Mouse (Mus musculus) embryonic facial prominence, embryonic 14.5 days (tissue): ENCODE data around the gene Eps8l1. TPM values are rescaled to one million over a fixed set of nuclear protein-coding genes. Genes with fewer than 3 reads are reported as not detected.

Experiments used
- ATAC-seq: fragments of 200-750 bp; cut with Nextera tagmentation; 2 replicates; pipeline ENCODE4 v1.8.0; 2017; ENCODE audit warnings: low read depth, moderate number of reproducible peaks, moderate TSS enrichment
- DNase-seq: peaks from one replicate; pipeline ENCODE4 v3.0.0-alpha.2; 2015; ENCODE audit warnings: low spot score
- H3K27ac ChIP-seq: fragments of 300-500 bp; sonication (generic); replicated peaks from 2 replicates; pipeline ENCODE4 v1.5.1; 2014; ENCODE audit warnings: low read depth, mild to moderate bottlenecking, low read length, moderate library complexity
- H3K27me3 ChIP-seq: fragments of 300-500 bp; sonication (generic); replicated peaks from 2 replicates; pipeline ENCODE4 v1.6.1; 2014; ENCODE audit warnings: low read length; ENCODE audit not compliant: control insufficient read depth, insufficient read depth
- H3K36me3 ChIP-seq: fragments of 300-500 bp; sonication (generic); 2 replicates; pipeline ENCODE4 v1.6.1; 2014; ENCODE audit warnings: low read length, mixed read lengths; ENCODE audit not compliant: control insufficient read depth, insufficient read depth
- H3K4me1 ChIP-seq: fragments of 300-500 bp; sonication (generic); 2 replicates; pipeline ENCODE4 v1.6.1; 2014; ENCODE audit warnings: antibody characterized with exemption, low read length; ENCODE audit not compliant: control insufficient read depth, insufficient read depth
- H3K4me2 ChIP-seq: fragments of 300-500 bp; sonication (generic); 2 replicates; pipeline ENCODE4 v1.6.1; 2014; ENCODE audit warnings: low read depth, mild to moderate bottlenecking, low read length, moderate library complexity, mixed read lengths
- H3K4me3 ChIP-seq: fragments of 300-500 bp; sonication (generic); 2 replicates; pipeline ENCODE4 v1.5.1; 2014; ENCODE audit warnings: low read depth, mild to moderate bottlenecking, low read length
- H3K9ac ChIP-seq: fragments of 300-500 bp; sonication (generic); 2 replicates; pipeline ENCODE4 v1.6.1; 2014; ENCODE audit warnings: low read depth, mild to moderate bottlenecking, low read length, moderate library complexity, mixed read lengths
- H3K9me3 ChIP-seq: fragments of 300-500 bp; sonication (generic); 2 replicates; pipeline ENCODE4 v1.6.1; 2016; ENCODE audit warnings: low read length; ENCODE audit not compliant: control insufficient read depth
- WGBS: fragments of 180-500 bp; shearing (Covaris S2); extraction: QIAGEN DNeasy Blood & Tissue Kit; methylation state at CpG from one replicate; pipeline ENCODE4 v1.1.7; 2014; 5-methylcytosine and 5-hydroxymethylcytosine counted together
- polyA plus RNA-seq: library from polyadenylated mRNA; unstranded; fragments of >200 nt; fragmentation: Nextera tagmentation; extraction: Ambion mirVana; gene quantifications from 2 replicates; pipeline ENCODE4 v1.2.1, GENCODE M21; 2014

The Eps8l1 gene
- polyA plus RNA-seq, 1 experiment from 2014 or later, result 4.9 TPM

DNA sequence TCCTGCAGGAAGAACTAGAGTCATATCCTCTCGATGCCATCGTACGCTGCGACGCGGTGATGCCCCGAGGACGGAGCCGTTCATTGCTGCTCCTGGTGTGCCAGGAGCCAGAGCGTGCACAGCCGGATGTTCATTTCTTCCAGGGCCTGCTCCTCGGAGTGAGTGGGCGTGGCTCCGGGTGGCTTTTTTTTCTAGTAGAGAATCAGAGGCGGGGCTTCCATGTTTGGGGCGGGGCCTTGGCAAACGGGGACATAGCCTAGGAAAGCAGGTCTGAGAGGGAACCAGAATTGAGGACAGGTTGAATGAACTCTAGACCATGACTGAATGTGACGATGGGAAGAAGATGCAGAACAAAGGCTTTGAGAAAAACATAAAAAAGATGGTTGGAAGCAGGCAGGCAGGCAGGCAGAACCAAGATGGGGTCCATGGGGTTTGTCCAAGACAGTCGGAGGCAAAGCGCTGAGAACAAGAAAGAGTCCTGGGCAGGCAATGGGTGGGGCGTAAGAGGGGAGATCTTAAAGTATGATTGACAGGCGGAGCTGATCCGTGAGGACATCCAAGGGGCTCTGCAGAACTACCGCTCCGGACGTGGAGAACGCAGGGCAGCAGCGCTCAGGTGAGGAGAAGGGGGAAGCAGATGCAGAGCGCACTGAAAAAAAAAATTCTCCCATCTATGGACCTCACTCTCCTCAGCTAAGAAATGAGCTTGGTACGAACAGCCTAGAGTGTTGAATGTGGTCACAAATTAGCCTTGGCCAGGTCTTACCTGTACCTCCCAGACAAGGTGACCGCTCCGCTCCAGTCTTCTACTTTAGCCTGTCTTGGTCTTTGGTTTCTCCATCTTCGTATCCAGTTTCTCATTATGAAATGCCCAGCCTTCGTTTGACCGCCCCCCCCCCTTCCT lies 10.1 kb downstream of the Eps8l1 start:
- H3K27me3 ChIP-seq, result peaks cover 43% of the 10 kb centered on the region
- ATAC-seq, result peak; percentile 45
- peak overlapping the region; percentile 44 for H3K4me3 ChIP-seq
- H3K9ac ChIP-seq, result peak overlapping the region; percentile 56
- no peaks in the 10 kb centered on the region for H3K36me3 ChIP-seq
- whole genome bisulfite sequencing, result 3% methylated on average over 35 of the region's 35 CpGs
- H3K9me3 ChIP-seq, result no peaks in the 10 kb centered on the region
- H3K27ac ChIP-seq, result no peak overlapping the region
- H3K4me2 ChIP-seq, result peak overlapping the region; percentile 87
- peak; percentile 81 for DNase-seq
- 0 out of 2 replicates have a peak, but pooled peaks cover 8% of the 10 kb centered on the region for H3K4me1 ChIP-seq

DNA sequence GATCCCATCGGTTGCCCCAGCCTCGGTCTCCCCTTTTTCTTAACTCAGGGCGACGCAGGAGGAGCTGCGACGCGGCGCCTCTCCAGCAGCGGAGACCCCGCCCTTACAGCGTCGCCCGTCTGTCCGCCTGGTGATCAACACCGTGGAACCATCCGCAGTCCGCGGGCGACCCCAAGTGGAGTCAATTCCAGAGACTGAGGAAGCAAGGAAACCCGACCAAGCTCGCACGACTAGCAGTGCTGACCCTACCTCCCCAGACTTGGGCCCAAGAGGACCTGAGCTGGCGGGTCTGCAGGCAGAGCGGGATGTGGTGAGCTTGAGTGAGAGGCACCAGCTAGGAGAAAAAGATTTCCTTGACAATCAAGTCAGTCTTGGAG lies 10.7 kb downstream of the Eps8l1 start:
- peak; percentile 91 for DNase-seq
- peak overlapping the region; percentile 87 for H3K4me2 ChIP-seq
- H3K4me1 ChIP-seq, result 0 out of 2 replicates have a peak, but pooled peaks cover 8% of the 10 kb centered on the region
- peak overlapping the region; percentile 56 for H3K9ac ChIP-seq
- H3K27me3 ChIP-seq, result peaks cover 43% of the 10 kb centered on the region
- H3K27ac ChIP-seq, result no peak overlapping the region
- WGBS, result 1% methylated on average over 24 of the region's 24 CpGs
- peak; percentile 92 for ATAC-seq
- H3K4me3 ChIP-seq, result peak overlapping the region; percentile 44
- H3K36me3 ChIP-seq, result no peaks in the 10 kb centered on the region
- no peaks in the 10 kb centered on the region for H3K9me3 ChIP-seq

DNA sequence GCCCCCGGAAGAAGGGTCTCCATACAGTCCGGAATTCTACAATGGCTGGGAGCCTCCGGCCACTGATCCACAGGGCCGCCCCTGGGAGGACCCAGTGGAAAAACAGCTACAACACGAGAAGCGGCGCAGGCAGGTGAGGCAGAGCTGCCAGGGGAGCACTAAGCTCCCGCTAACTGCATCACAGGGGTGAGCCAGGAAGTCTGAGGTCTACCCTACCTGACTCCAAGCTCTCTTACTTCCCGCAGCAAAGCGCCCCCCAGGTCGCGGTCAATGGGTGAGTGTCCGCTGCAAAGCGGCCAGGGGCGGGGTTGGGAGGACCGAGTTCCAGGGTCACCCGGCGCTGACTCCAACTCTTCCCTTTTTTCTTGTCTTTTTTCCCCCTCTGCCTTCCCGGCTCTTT lies 13.5 kb downstream of the Eps8l1 start:
- Histone ChIP-seq H3K4me3 (no peak overlapping the region), H3K27me3 (peaks cover 43% of the 10 kb centered on the region), H3K4me2 (no peak overlapping the region), H3K4me1 (0 out of 2 replicates have a peak, but pooled peaks cover 10% of the 10 kb centered on the region), H3K9ac (no peak overlapping the region), H3K9me3 (no peaks in the 10 kb centered on the region), H3K27ac (no peak overlapping the region), H3K36me3 (no peaks in the 10 kb centered on the region)
- 11% methylated on average over 17 of the region's 19 CpGs for WGBS
- no peak for DNase-seq
- no peak for ATAC-seq

DNA sequence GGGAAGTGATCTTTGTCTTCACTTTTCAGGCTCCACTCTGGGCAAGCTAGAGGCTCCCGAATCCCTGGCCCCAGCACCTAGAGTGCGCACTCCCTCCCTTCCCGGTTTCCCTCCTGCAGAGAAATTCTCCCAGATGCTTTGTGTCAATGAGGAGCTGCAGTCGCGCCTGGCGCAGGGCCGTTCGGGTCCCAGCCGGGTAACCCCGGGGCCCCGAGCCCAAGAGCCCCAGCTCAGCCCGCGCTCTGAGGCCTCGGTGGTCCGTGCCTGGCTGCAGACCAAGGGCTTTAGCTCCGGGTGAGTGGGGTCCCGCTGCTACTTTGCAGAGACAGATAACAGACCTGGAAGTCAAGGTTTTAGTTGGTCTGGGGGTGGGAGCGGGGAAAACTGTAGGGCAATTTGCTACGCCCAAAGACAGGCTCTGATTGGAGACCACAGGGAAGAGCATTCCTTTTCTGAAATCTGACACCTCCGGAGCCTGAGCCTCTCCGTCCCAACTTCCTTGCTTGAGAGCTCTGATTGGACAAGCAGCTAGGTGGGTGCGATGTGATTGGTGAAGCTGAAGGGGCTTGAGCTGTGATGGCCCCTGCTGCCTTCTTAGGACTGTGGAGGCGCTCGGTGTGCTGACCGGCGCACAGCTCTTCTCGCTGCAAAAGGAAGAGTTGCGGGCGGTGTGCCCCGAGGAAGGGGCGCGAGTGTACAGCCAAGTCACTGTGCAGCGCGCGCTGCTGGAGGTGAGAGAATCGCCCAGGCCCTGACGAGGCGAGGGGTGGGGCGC lies 17.7 kb downstream of the Eps8l1 start:
- peak overlapping the region; percentile 88 for H3K27ac ChIP-seq
- peak overlapping the region; percentile 63 for H3K9ac ChIP-seq
- 0 out of 2 replicates have a peak, but pooled peaks cover 4% of the 10 kb centered on the region for H3K4me1 ChIP-seq
- peak; percentile 96 for ATAC-seq
- DNase-seq, result peak; percentile 98
- peaks cover 24% of the 10 kb centered on the region for H3K36me3 ChIP-seq
- H3K27me3 ChIP-seq, result peaks cover 15% of the 10 kb centered on the region
- H3K9me3 ChIP-seq, result no peaks in the 10 kb centered on the region
- peak overlapping the region; percentile 47 for H3K4me3 ChIP-seq
- peak overlapping the region; percentile 71 for H3K4me2 ChIP-seq
- under 1% methylated on average over 39 of the region's 39 CpGs for whole genome bisulfite sequencing

DNA sequence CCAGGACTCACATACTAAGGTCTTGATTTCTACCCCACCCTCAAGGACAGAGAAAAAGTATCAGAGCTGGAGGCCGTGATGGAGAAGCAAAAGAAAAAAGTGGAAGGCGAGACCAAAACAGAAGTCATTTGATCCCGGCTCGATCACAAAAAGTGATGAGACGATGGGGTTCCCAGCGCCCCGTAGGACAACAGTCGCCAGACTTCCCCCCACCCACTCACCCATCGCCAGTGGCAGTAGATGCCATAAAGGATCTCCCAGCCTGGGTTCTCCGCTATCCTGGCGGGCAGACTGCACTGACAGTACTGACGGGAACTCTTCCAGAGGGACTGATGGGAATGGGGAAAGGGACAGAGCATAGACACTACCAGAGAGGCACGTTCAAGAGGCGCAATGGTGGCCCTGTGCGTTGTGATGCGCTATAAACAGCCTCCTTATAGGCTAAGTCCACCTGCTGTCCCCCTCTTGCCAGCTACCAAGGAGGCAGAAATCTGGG lies 18.4 kb downstream of the Eps8l1 start:
- Histone ChIP-seq H3K4me3 (peak overlapping the region; percentile 47), H3K27ac (peak overlapping the region; percentile 88), H3K4me2 (peak overlapping the region; percentile 71), H3K36me3 (peaks cover 30% of the 10 kb centered on the region), H3K9me3 (no peaks in the 10 kb centered on the region), H3K27me3 (peaks cover 9% of the 10 kb centered on the region), H3K9ac (peak overlapping the region; percentile 58), H3K4me1 (0 out of 2 replicates have a peak, but pooled peaks cover 4% of the 10 kb centered on the region)
- WGBS, result 4% methylated on average over 16 of the region's 16 CpGs
- ATAC-seq (no peak), DNase-seq (no peak)

DNA sequence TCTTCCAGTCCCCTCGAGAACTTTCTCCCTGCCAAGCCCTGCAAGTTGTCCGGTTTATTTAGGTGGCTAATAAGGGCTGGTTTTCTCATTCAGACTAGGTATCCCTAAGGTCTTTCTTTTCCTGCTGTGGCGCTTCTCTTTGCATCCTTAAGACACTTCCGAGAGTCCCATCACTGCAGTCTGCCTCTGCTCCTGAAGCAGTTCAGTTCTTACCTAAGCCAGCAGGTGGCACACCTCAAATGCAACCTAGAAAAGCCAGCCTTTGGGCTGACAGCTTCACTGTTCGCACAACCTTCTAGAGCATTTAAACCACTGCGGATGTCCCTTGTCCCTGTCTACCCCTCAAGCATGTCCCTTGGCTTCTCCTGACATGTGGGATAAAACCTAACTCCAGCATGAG lies 19.2 kb downstream of the Eps8l1 start:
- Histone ChIP-seq H3K9me3 (no peaks in the 10 kb centered on the region), H3K27me3 (peaks cover 5% of the 10 kb centered on the region; the same call in 1 of the 2 replicates), H3K4me2 (peak overlapping the region; percentile 71), H3K4me1 (0 out of 2 replicates have a peak, but pooled peaks cover 4% of the 10 kb centered on the region), H3K36me3 (peaks cover 39% of the 10 kb centered on the region), H3K9ac (no peak overlapping the region), H3K4me3 (no peak overlapping the region), H3K27ac (no peak overlapping the region)
- no peak for ATAC-seq
- peak; percentile 56 for DNase-seq
- WGBS, result 30% methylated on average over 6 of the region's 6 CpGs

DNA sequence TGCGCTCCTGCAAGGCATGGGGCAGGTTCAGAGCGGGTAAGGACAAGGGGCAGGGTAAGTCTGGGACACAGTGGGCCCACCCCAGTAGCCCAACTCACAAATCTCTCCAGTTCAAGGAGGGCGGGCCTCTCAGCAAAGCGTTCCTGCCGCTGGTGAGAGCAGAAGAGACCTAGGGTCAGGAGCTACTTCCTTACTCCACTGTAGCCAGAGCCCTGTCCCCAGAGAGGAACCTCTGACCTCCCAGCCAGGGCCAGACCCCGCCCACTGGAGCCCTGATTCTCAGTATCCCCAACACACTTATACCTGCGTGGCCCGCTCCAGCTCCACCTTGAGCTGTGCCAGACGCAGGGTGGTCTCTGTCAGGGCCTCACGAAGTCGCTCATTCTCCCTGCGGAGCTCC lies 21.8 kb downstream of the Eps8l1 start:
- no peak overlapping the region for H3K27ac ChIP-seq
- 0 out of 2 replicates have a peak, but pooled peaks cover 4% of the 10 kb centered on the region for H3K4me1 ChIP-seq
- H3K36me3 ChIP-seq, result peaks cover 62% of the 10 kb centered on the region
- 83% methylated on average over 12 of the region's 12 CpGs for WGBS
- no peaks in the 10 kb centered on the region for H3K27me3 ChIP-seq
- H3K4me3 ChIP-seq, result no peak overlapping the region
- H3K9ac ChIP-seq, result no peak overlapping the region
- no peaks in the 10 kb centered on the region for H3K9me3 ChIP-seq
- DNase-seq, result no peak
- no peak overlapping the region for H3K4me2 ChIP-seq
- ATAC-seq, result no peak

DNA sequence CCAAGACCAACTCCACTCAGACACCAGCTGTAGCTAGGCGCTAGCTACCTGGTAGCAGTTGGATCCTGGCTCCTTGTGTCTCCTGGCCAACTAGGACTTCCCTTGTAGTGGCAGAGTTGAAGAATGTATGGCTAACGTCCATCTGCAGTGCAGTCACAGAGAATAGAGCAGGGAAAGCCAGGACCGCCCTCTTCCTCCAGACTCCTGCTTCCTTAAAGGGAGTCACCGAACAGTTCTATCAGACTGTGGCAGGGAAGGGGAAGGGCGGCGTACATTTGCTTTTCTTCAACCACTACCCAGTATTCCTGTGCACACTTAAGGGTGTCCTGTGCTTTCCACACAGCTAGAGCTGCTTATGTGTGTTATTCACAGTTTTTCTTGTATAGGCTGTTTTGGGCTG lies 30.8 kb downstream of the Eps8l1 start:
- Histone ChIP-seq H3K27ac (no peak overlapping the region), H3K9ac (no peak overlapping the region), H3K9me3 (no peaks in the 10 kb centered on the region), H3K4me2 (no peak overlapping the region), H3K4me1 (no peaks in the 10 kb centered on the region), H3K4me3 (no peak overlapping the region), H3K27me3 (no peaks in the 10 kb centered on the region), H3K36me3 (peaks cover 46% of the 10 kb centered on the region)
- 88% methylated on average over 6 of the region's 6 CpGs for WGBS
- DNase-seq (no peak), ATAC-seq (no peak)
